Mouse (Mus musculus) liver, embryonic 16.5 days (tissue): Measurements from ENCODE around the gene Slc13a2. TPM values are rescaled to one million over a fixed set of nuclear protein-coding genes. Genes with fewer than 3 reads are reported as not detected.

Experiments
- ATAC-seq: fragments of 200-750 bp; cut with Nextera tagmentation; 2 replicates; pipeline ENCODE4 v1.8.0; 2017; ENCODE audit warnings: low read depth, mild to moderate bottlenecking, moderate number of reproducible peaks, moderate library complexity
- H3K27ac ChIP-seq: fragments of 300-500 bp; sonication (generic); 2 replicates; pipeline ENCODE4 v1.5.1; 2014; ENCODE audit warnings: mild to moderate bottlenecking, low read length
- H3K27me3 ChIP-seq: fragments of 300-500 bp; sonication (generic); 2 replicates; pipeline ENCODE4 v1.6.1; 2014; ENCODE audit warnings: low read depth, low read length, mixed read lengths; ENCODE audit not compliant: control insufficient read depth, insufficient read depth
- H3K36me3 ChIP-seq: fragments of 300-500 bp; sonication (generic); 2 replicates; pipeline ENCODE4 v1.6.1; 2014; ENCODE audit warnings: mild to moderate bottlenecking; ENCODE audit not compliant: control insufficient read depth, insufficient read depth
- H3K4me1 ChIP-seq: fragments of 300-500 bp; sonication (generic); 2 replicates; pipeline ENCODE4 v1.6.1; 2014; ENCODE audit warnings: low read depth, low read length, mixed read lengths; ENCODE audit not compliant: control insufficient read depth
- H3K4me2 ChIP-seq: fragments of 300-500 bp; sonication (generic); 2 replicates; pipeline ENCODE4 v1.6.1; 2014; ENCODE audit warnings: low read depth, low read length, mixed read lengths
- H3K4me3 ChIP-seq: fragments of 300-500 bp; sonication (generic); 2 replicates; pipeline ENCODE4 v1.5.1; 2014; ENCODE audit warnings: low read depth, mild to moderate bottlenecking, low read length
- H3K9ac ChIP-seq: fragments of 300-500 bp; sonication (generic); 2 replicates; pipeline ENCODE4 v1.6.1; 2014; ENCODE audit warnings: low read depth, low read length
- H3K9me3 ChIP-seq: fragments of 300-500 bp; sonication (generic); replicated peaks from 2 replicates; pipeline ENCODE4 v1.6.1; 2016; ENCODE audit warnings: low read length; ENCODE audit not compliant: control insufficient read depth
- WGBS: fragments of 180-500 bp; shearing (Covaris S2); extraction: QIAGEN DNeasy Blood & Tissue Kit; methylation state at CpG from one replicate; pipeline ENCODE4 v1.1.7; 2014; ENCODE audit not compliant: insufficient replicate concordance; 5-methylcytosine and 5-hydroxymethylcytosine counted together
- polyA plus RNA-seq: library from polyadenylated mRNA; unstranded; fragments of >200 nt; fragmentation: Nextera tagmentation; extraction: Ambion mirVana; gene quantifications from 2 replicates; pipeline ENCODE4 v1.2.1, GENCODE M21; 2015

Gene Slc13a2
- polyA plus RNA-seq, 1 experiment from 2014 or later: 0.07 TPM

GRCm38 (mm10) chr11:78386508-78387043 lies 35.4 kb downstream of the Slc13a2 start, which contains the start of gene Foxn1:
Gene Foxn1, minus strand, starts transcription at chr11:78386558.
- ATAC-seq: no peak
- Histone ChIP-seq H3K27ac (no peak within 1 kb of the TSS), H3K4me3 (no peak within 1 kb of the TSS), H3K27me3 (no peaks in the 10 kb centered on the region), H3K4me1 (no peaks in the 10 kb centered on the region), H3K9ac (no peak within 1 kb of the TSS), H3K36me3 (no peaks in the 10 kb centered on the region), H3K4me2 (no peak within 1 kb of the TSS), H3K9me3 (no peaks in the 10 kb centered on the region)
- 70% methylated on average over 14 of the region's 14 CpGs for WGBS

- no peak overlapping the region for H3K4me2 ChIP-seq
- no peak overlapping the region for H3K27ac ChIP-seq
- 76% methylated on average over 10 of the region's 10 CpGs for WGBS
These were observed 36.2 kb downstream of the Slc13a2 start for GRCm38 (mm10) chr11:78385776-78386175.

GRCm38 (mm10) chr11:78382701-78383100 lies 39.3 kb downstream of the Slc13a2 start:
- 51% methylated on average over 5 of the region's 5 CpGs for WGBS

More at GRCm38 (mm10) chr11:78385776-78386175, 36.2 kb downstream of the Slc13a2 start:
- Histone ChIP-seq H3K27me3 (no peaks in the 10 kb centered on the region), H3K36me3 (no peaks in the 10 kb centered on the region), H3K4me3 (no peak overlapping the region), H3K9me3 (no peaks in the 10 kb centered on the region), H3K4me1 (no peaks in the 10 kb centered on the region), H3K9ac (no peak overlapping the region)
- ATAC-seq: no peak

GRCm38 (mm10) chr11:78382286-78382685 lies 39.7 kb downstream of the Slc13a2 start:
- H3K36me3 ChIP-seq: no peaks in the 10 kb centered on the region
- no peaks in the 10 kb centered on the region for H3K4me1 ChIP-seq
- no peak overlapping the region for H3K4me2 ChIP-seq
- 63% methylated on average over 7 of the region's 7 CpGs for WGBS
- H3K9me3 ChIP-seq: no peaks in the 10 kb centered on the region
- no peaks in the 10 kb centered on the region for H3K27me3 ChIP-seq
- no peak for ATAC-seq
- H3K27ac ChIP-seq: no peak overlapping the region
- no peak overlapping the region for H3K4me3 ChIP-seq
- H3K9ac ChIP-seq: no peak overlapping the region

More at GRCm38 (mm10) chr11:78382701-78383100, 39.3 kb downstream of the Slc13a2 start:
- Histone ChIP-seq H3K9me3 (no peaks in the 10 kb centered on the region), H3K4me1 (no peaks in the 10 kb centered on the region), H3K4me3 (no peak overlapping the region), H3K27ac (no peak overlapping the region), H3K27me3 (no peaks in the 10 kb centered on the region), H3K4me2 (no peak overlapping the region), H3K36me3 (no peaks in the 10 kb centered on the region), H3K9ac (no peak overlapping the region)
- ATAC-seq: no peak

- Histone ChIP-seq H3K4me2 (no peak overlapping the region), H3K4me1 (no peaks in the 10 kb centered on the region), H3K4me3 (no peak overlapping the region), H3K27me3 (no peaks in the 10 kb centered on the region), H3K36me3 (no peaks in the 10 kb centered on the region), H3K9ac (no peak overlapping the region), H3K27ac (no peak overlapping the region), H3K9me3 (no peaks in the 10 kb centered on the region)
- 62% methylated on average over 3 of the region's 3 CpGs for whole genome bisulfite sequencing
- no peak for ATAC-seq
These were observed 41.0 kb downstream of the Slc13a2 start for GRCm38 (mm10) chr11:78380996-78381395.

GRCm38 (mm10) chr11:78380351-78380750 lies 41.7 kb downstream of the Slc13a2 start:
- no peak overlapping the region for H3K9ac ChIP-seq
- H3K9me3 ChIP-seq: no peaks in the 10 kb centered on the region
- no peak overlapping the region for H3K4me3 ChIP-seq
- no peak overlapping the region for H3K4me2 ChIP-seq
- no peaks in the 10 kb centered on the region for H3K4me1 ChIP-seq
- no peaks in the 10 kb centered on the region for H3K36me3 ChIP-seq
- no peak overlapping the region for H3K27ac ChIP-seq
- no peaks in the 10 kb centered on the region for H3K27me3 ChIP-seq
- 59% methylated on average over 4 of the region's 4 CpGs for WGBS
- ATAC-seq: no peak

- Histone ChIP-seq H3K27ac (no peak overlapping the region), H3K27me3 (no peaks in the 10 kb centered on the region), H3K36me3 (no peaks in the 10 kb centered on the region), H3K9me3 (no peaks in the 10 kb centered on the region), H3K9ac (no peak overlapping the region), H3K4me3 (no peak overlapping the region), H3K4me1 (no peaks in the 10 kb centered on the region), H3K4me2 (no peak overlapping the region)
- ATAC-seq: no peak
- WGBS: 36% methylated on average over 12 of the region's 12 CpGs
These were observed 44.4 kb downstream of the Slc13a2 start for GRCm38 (mm10) chr11:78377549-78378159.

GRCm38 (mm10) chr11:78374147-78374546 lies 47.9 kb downstream of the Slc13a2 start:
- Histone ChIP-seq H3K4me3 (no peak overlapping the region), H3K36me3 (no peaks in the 10 kb centered on the region), H3K4me1 (no peaks in the 10 kb centered on the region), H3K9me3 (no peaks in the 10 kb centered on the region), H3K4me2 (no peak overlapping the region), H3K27ac (no peak overlapping the region), H3K9ac (no peak overlapping the region), H3K27me3 (no peaks in the 10 kb centered on the region)
- no peak for ATAC-seq
- WGBS: 74% methylated on average over 8 of the region's 8 CpGs

- no peak overlapping the region for H3K4me3 ChIP-seq
- no peaks in the 10 kb centered on the region for H3K9me3 ChIP-seq
- ATAC-seq: no peak
- H3K27me3 ChIP-seq: no peaks in the 10 kb centered on the region
- H3K4me2 ChIP-seq: no peak overlapping the region
- H3K4me1 ChIP-seq: no peaks in the 10 kb centered on the region
- H3K9ac ChIP-seq: no peak overlapping the region
- 53% methylated on average over 7 of the region's 7 CpGs for WGBS
- H3K27ac ChIP-seq: no peak overlapping the region
- H3K36me3 ChIP-seq: no peaks in the 10 kb centered on the region
These were observed 49.4 kb downstream of the Slc13a2 start for GRCm38 (mm10) chr11:78372610-78373009.
